Mouse (Mus musculus) adrenal gland, postnatal 10 days (tissue): ENCODE results near the gene Tmed6. TPM values are rescaled to one million over a fixed set of nuclear protein-coding genes. Genes with fewer than 3 reads are reported as not detected.
A peak's percentile ranks its signal among the peaks of the same experiment; 100 is the strongest.
"Not testable (repeated sequence)": the region's sequence is repeated elsewhere in the genome, so short reads cannot be mapped to it uniquely, and the experiment has no call there.

ENCODE experiments used
- DNase-seq: peaks from one replicate; pipeline ENCODE4 v3.0.0; 2021; ENCODE audit warnings: mixed read lengths
- total RNA-seq, 2 experiments: library from RNA; stranded (reverse); gene quantifications; 2 replicates each; pipeline ENCODE4 v1.2.3; 2021

Gene Tmed6
- total RNA-seq, 2 experiments from 2014 or later: not detected

GRCm38 (mm10) chr8:107074128-107074527 lies 8.7 kb upstream of the Tmed6 start:
- DNase-seq: no peak

- no peak for DNase-seq
Measured at GRCm38 (mm10) chr8:107073706-107074105, 8.3 kb upstream of the Tmed6 start.

- no peak for DNase-seq
Measured at GRCm38 (mm10) chr8:107062613-107063012, 2.8 kb downstream of the Tmed6 start.

- DNase-seq: no peak
Measured at GRCm38 (mm10) chr8:107056973-107057369, 8.5 kb downstream of the Tmed6 start.

GRCm38 (mm10) chr8:107056076-107056972 lies 9.1 kb downstream of the Tmed6 start, which contains the start of the genes Cog8 and Nip7:
Gene Cog8, minus strand, starts transcription at chr8:107056689.
Gene Nip7, plus strand, starts transcription at chr8:107056877.
- peak; percentile 96 for DNase-seq

GRCm38 (mm10) chr8:107052046-107052445 lies 13.4 kb downstream of the Tmed6 start:
- peak; percentile 37 for DNase-seq

GRCm38 (mm10) chr8:107049480-107049879 lies 16.0 kb downstream of the Tmed6 start:
- DNase-seq: no peak

GRCm38 (mm10) chr8:107048061-107048941 lies 17.1 kb downstream of the Tmed6 start, which contains the start of gene Pdf:
Gene Pdf, minus strand, starts transcription at chr8:107048614.
- peak; percentile 88 for DNase-seq

GRCm38 (mm10) chr8:107046976-107047375 lies 18.5 kb downstream of the Tmed6 start:
- no peak for DNase-seq

GRCm38 (mm10) chr8:107045478-107045877 lies 20.0 kb downstream of the Tmed6 start:
- DNase-seq: no peak

GRCm38 (mm10) chr8:107040632-107041031 lies 24.8 kb downstream of the Tmed6 start:
- DNase-seq: no peak

GRCm38 (mm10) chr8:107036626-107037025 lies 28.8 kb downstream of the Tmed6 start:
- no peak for DNase-seq

- no peak for DNase-seq
Measured at GRCm38 (mm10) chr8:107035641-107036040, 29.8 kb downstream of the Tmed6 start.

GRCm38 (mm10) chr8:107033609-107034008 lies 31.8 kb downstream of the Tmed6 start:
- DNase-seq: not testable (repeated sequence)

GRCm38 (mm10) chr8:107031577-107032090 lies 33.8 kb downstream of the Tmed6 start:
- DNase-seq: no peak

GRCm38 (mm10) chr8:107030650-107031576 lies 34.5 kb downstream of the Tmed6 start, which contains the start of gene Vps4a:
Gene Vps4a, plus strand, starts transcription at chr8:107031222.
- peak; percentile 100 for DNase-seq

GRCm38 (mm10) chr8:107030058-107030457 lies 35.4 kb downstream of the Tmed6 start:
- DNase-seq: no peak

GRCm38 (mm10) chr8:107029310-107029709 lies 36.1 kb downstream of the Tmed6 start:
- no peak for DNase-seq

- peak; percentile 63 for DNase-seq
Measured at GRCm38 (mm10) chr8:107023479-107023878, 42.0 kb downstream of the Tmed6 start.

GRCm38 (mm10) chr8:107014915-107015314 lies 50.5 kb downstream of the Tmed6 start:
- no peak for DNase-seq

GRCm38 (mm10) chr8:107012666-107013065 lies 52.8 kb downstream of the Tmed6 start:
- DNase-seq: no peak
